Mouse (Mus musculus) liver, embryonic 14.5 days (tissue): ENCODE data around the gene Qtrt2. TPM values are rescaled to one million over a fixed set of nuclear protein-coding genes. Genes with fewer than 3 reads are reported as not detected.
A peak's percentile ranks its signal among the peaks of the same experiment; 100 is the strongest.

Experiments
- ATAC-seq: fragments of 200-750 bp; cut with Nextera tagmentation; 2 replicates; pipeline ENCODE4 v1.8.0; 2017; ENCODE audit warnings: moderate number of reproducible peaks, mild to moderate bottlenecking, moderate library complexity; ENCODE audit not compliant: insufficient read depth
- DNase-seq, 3 experiments: peaks; one replicate each; pipeline ENCODE4 v3.0.0-alpha.2; 2012 to 2013; ENCODE audit warnings: low read depth in 3 of 3, low spot score in 3 of 3
- H3K27ac ChIP-seq: fragments of 300-500 bp; sonication (generic); 2 replicates; pipeline ENCODE4 v1.5.1; 2014; ENCODE audit warnings: moderate library complexity, mild to moderate bottlenecking, control low read depth, inconsistent platforms
- H3K27me3 ChIP-seq: fragments of 300-500 bp; sonication (generic); 2 replicates; pipeline ENCODE4 v1.6.1; 2014; ENCODE audit warnings: mild to moderate bottlenecking, low read length, moderate library complexity; ENCODE audit not compliant: control insufficient read depth, insufficient read depth
- H3K36me3 ChIP-seq: fragments of 300-500 bp; sonication (generic); replicated peaks from 2 replicates; pipeline ENCODE4 v1.6.1; 2014; ENCODE audit warnings: low read depth; ENCODE audit not compliant: control insufficient read depth, insufficient read depth
- H3K4me1 ChIP-seq, 2 experiments: fragments of 200-500 bp in 1 of 2; fragments of 300-500 bp in 1 of 2; sonication (generic) in 1 of 2; replicated peaks; 2 replicates each; pipeline ENCODE4 v1.6.1; 2012 to 2014; ENCODE audit warnings: antibody characterized with exemption in 1 of 2, inconsistent platforms in 1 of 2, low read length in 1 of 2; ENCODE audit not compliant: control insufficient read depth in 2 of 2, insufficient read depth in 2 of 2
- H3K4me2 ChIP-seq: fragments of 300-500 bp; sonication (generic); 2 replicates; pipeline ENCODE4 v1.6.1; 2014; ENCODE audit warnings: low read depth, mild to moderate bottlenecking, control low read depth, moderate library complexity
- H3K4me3 ChIP-seq, 2 experiments: fragments of 200-500 bp in 1 of 2; fragments of 300-500 bp in 1 of 2; sonication (generic) in 1 of 2; 2 replicates each; pipeline ENCODE4 v1.5.1; 2012 to 2014; ENCODE audit warnings: low read depth in 2 of 2, low read length in 2 of 2, mild to moderate bottlenecking in 2 of 2, control low read depth in 1 of 2, inconsistent platforms in 1 of 2, moderate library complexity in 1 of 2; ENCODE audit not compliant: insufficient read depth in 1 of 2
- H3K9ac ChIP-seq: fragments of 300-500 bp; sonication (generic); replicated peaks from 2 replicates; pipeline ENCODE4 v1.6.1; 2014; ENCODE audit warnings: mild to moderate bottlenecking, control low read depth, moderate library complexity
- H3K9me3 ChIP-seq: fragments of 300-500 bp; sonication (generic); 2 replicates; pipeline ENCODE4 v1.6.1; 2016; ENCODE audit warnings: low read length, mixed read lengths; ENCODE audit not compliant: control insufficient read depth
- CTCF ChIP-seq: IDR thresholded peaks from 2 replicates; pipeline ENCODE4 v1.5.1; 2016; ENCODE audit warnings: antibody characterized with exemption, low read depth, control low read depth
- EP300 ChIP-seq: IDR thresholded peaks from 2 replicates; pipeline ENCODE4 v1.6.1; 2016; ENCODE audit warnings: antibody characterized with exemption, low read depth
- WGBS: fragments of 180-500 bp; shearing (Covaris S2); extraction: QIAGEN DNeasy Blood & Tissue Kit; methylation state at CpG from one replicate; pipeline ENCODE4 v1.1.7; 2014; ENCODE audit not compliant: insufficient replicate concordance; 5-methylcytosine and 5-hydroxymethylcytosine counted together
- polyA plus RNA-seq, 2 experiments: library from polyadenylated mRNA; depleted of rRNA in 1 of 2; stranded (reverse) in 1 of 2; unstranded in 1 of 2; fragments of >200 nt; fragmentation: Nextera tagmentation in 1 of 2; extraction: Ambion mirVana in 1 of 2; gene quantifications; 2 replicates each; pipeline versions ENCODE4 v1.2.1 to v1.2.3; 2012 to 2014

Qtrt2 gene
- polyA plus RNA-seq, 2 experiments: 7.2 to 10.4 TPM

DNA sequence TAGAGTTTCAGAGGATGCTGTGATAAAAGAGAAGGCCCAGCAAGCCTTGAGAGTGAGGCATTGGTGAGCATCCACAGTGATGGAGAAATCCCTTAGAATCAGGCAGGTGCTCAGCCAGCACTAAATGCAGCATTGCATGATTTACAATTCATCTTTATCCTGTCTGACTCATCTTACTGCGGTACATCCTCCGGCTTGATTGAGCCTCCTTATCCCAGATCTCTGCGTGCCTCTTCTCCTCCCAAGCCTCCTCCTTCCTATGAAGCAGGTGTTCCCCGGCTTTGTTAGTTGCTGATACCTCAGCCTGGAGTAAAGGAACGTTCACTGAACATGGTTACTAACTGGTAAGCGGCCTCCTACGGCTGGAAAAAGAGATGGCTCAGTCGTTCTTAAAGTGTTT, 32.1 kb downstream of the Qtrt2 start:
- Histone ChIP-seq H3K4me1 (peaks cover 2 to 3% of the 10 kb centered on the region in 2 experiments; a peak in 3 of 4 replicates), H3K4me2 (no peak overlapping the region), H3K9ac (no peak overlapping the region), H3K9me3 (no peaks in the 10 kb centered on the region), H3K36me3 (no peaks in the 10 kb centered on the region), H3K27me3 (no peaks in the 10 kb centered on the region), H3K27ac (no peak overlapping the region), H3K4me3 (no peak overlapping the region)
- 67% methylated on average over 8 of the region's 8 CpGs for WGBS
- TF ChIP-seq CTCF (no peak), EP300 (no peak)
- DNase-seq: no peak
- ATAC-seq: no peak

DNA sequence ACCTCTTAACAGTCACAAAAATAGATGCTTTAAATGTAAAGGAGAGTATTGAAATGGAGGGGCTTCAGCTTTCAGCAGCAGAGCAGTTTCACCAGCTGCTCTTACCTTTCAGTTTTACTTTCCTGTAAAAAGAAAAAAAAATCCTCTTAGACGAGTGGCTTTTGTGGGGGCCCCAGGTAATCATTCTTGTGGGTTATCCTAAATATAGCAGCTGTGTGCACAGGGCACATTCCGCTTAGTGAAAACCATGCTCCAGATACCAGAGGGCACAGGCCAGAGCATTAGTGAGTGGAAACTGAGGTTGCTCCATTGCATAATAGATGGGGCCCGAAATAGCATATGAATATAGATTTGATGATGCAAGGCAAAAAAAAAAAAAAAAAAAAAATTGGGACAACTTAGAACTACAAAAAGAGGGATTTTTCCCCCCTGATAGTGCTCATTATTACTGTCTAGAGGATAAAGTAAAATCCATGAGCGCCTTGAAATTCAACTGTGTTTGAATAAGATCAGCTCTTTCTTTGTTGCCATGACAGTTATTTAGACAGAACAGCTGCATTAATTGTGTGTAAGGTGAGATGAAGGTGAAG, 35.8 kb downstream of the Qtrt2 start:
- H3K4me2 ChIP-seq: peak overlapping the region; percentile 92

DNA sequence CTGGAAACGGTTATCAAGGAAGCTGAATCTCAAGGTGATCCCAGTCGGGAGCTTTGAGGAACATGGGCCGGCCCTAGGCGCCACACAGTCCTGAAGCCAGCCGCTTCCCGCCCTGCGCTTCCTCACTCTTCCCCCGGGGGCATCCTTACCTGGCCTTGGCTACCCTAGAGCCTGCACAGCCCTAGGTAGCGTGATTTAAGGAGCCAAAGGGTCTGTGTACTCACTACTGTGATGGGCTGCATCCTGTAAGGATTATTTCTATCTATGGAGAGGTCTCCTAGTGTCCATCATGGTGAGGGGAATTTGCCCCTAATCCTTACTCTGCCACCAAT, 36.6 kb downstream of the Qtrt2 start:
- Histone ChIP-seq H3K4me3 (peak overlapping the region; percentile 83 to 94), H3K27ac (peak overlapping the region; percentile 11), H3K36me3 (no peaks in the 10 kb centered on the region), H3K9me3 (no peaks in the 10 kb centered on the region), H3K27me3 (no peaks in the 10 kb centered on the region), H3K9ac (peak overlapping the region; percentile 79), H3K4me1 (peaks cover 8% of the 10 kb centered on the region in 2 experiments), H3K4me2 (peak overlapping the region; percentile 92)
- ATAC-seq (peak; percentile 87), DNase-seq (no peak)
- WGBS: 0% methylated on average over 9 of the region's 9 CpGs
- TF ChIP-seq CTCF (peak; percentile 73), EP300 (no peak)

More for the DNA sequence above, 35.8 kb downstream of the Qtrt2 start:
- TF ChIP-seq CTCF: no peak
- TF ChIP-seq EP300: no peak
- Histone ChIP-seq H3K27ac (no peak overlapping the region), H3K4me1 (peaks cover 8% of the 10 kb centered on the region in 2 experiments), H3K27me3 (no peaks in the 10 kb centered on the region), H3K36me3 (no peaks in the 10 kb centered on the region), H3K9me3 (no peaks in the 10 kb centered on the region), H3K9ac (no peak overlapping the region), H3K4me3 (peak overlapping the region in 1 of 2 experiments; percentile 83; a peak in 1 of 4 replicates)
- ATAC-seq (no peak), DNase-seq (no peak)
- WGBS: 60% methylated on average over 4 of the region's 4 CpGs

DNA sequence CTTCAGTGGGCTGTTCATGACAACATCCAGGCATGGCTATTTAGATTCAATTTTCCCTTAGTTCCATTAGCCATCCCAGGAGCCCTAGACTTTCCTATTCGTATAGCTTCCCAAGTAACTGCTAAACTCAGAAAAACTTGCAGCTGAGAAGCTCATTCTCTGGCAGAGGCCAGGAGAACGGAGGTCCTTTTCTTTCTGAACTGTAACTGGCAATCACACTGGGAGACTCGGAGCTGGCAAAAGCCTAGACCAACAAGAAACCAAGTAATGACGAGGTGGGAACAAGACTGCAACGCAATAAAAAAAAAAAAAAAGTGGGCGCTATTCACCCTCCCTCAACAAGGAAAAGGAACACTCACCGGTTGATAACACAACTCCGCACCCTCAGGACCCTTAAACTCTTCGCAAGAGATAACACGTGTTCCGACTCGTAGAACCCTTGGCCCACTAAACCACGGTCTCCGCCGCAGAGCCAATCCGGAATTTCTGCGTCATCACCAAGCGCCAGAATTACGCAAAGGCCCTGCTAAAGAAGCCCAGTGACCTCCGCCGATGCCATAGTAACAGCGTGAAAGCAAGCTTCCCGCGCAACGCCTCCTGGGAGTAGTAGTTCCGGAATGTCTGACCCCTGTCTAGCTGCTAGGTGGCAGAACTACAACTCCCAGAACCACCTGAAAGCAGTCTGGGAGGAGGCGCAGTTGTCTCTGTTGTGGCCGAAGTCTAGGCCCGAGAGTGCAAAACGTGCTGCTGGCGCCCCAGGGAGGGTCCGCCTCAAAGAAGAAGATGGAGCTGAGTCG, 37.2 kb downstream of the Qtrt2 start, which contains the start of gene Ccdc191:
TSS of gene Ccdc191 (plus strand) at position 593 of the 797 bp plus-strand sequence.
- H3K4me2 ChIP-seq: peak within 1 kb of the TSS; percentile 92
- peak within 1 kb of the TSS; percentile 83 to 94 for H3K4me3 ChIP-seq
- no peak for TF ChIP-seq EP300
- TF ChIP-seq CTCF: no peak
- peak within 1 kb of the TSS; percentile 11 for H3K27ac ChIP-seq
- peak within 1 kb of the TSS; percentile 79 for H3K9ac ChIP-seq
- H3K9me3 ChIP-seq: no peaks in the 10 kb centered on the region
- no peaks in the 10 kb centered on the region for H3K36me3 ChIP-seq
- DNase-seq (peak; percentile 99 to 100 (median 99)), ATAC-seq (peak; percentile 99)
- H3K4me1 ChIP-seq: peaks cover 8% of the 10 kb centered on the region in 2 experiments
- under 1% methylated on average over 33 of the region's 33 CpGs for whole genome bisulfite sequencing
- no peaks in the 10 kb centered on the region for H3K27me3 ChIP-seq

DNA sequence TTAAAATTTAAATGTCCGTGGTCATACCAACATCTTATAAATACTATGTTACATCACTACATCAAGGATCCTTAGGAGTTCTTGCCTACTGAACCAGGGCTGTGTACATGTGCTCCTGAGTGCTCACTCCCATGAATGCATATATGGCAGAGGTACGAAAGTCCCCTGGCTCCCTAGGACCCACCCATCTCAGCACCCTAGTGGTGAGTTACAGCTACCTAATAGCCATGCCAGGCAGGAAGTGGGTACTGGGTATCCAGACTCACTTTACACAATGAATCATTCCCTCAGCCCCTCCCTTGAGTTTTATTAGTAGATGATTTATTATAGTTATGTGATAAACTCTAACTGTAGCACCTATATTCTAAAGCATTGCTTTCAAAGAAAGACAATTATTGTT, 44.3 kb downstream of the Qtrt2 start:
- TF ChIP-seq CTCF (no peak), EP300 (no peak)
- WGBS: 69% methylated on average over 2 of the region's 2 CpGs
- Histone ChIP-seq H3K4me1 (no peaks in the 10 kb centered on the region), H3K9ac (no peak overlapping the region), H3K4me2 (no peak overlapping the region), H3K9me3 (no peaks in the 10 kb centered on the region), H3K27ac (no peak overlapping the region), H3K27me3 (no peaks in the 10 kb centered on the region), H3K36me3 (no peaks in the 10 kb centered on the region), H3K4me3 (no peak overlapping the region)
- no peak for DNase-seq
- ATAC-seq: no peak
